Mouse (Mus musculus): ENCODE measurements at regions not wholly inside any gene's neighbourhood (a gene's known extent, or its start where the extent isn't known, plus 50 kb on each side); places are given as distances from the start of the nearest gene placed in this dataset.

GRCm38 (mm10) chr8:125367374-125367773, 202.2 kb downstream of the Sipa1l2 start:
- DNase-seq (ENCODE audit: extremely low spot score in 1 of 2, low spot score in 1 of 2): no peak

DNA sequence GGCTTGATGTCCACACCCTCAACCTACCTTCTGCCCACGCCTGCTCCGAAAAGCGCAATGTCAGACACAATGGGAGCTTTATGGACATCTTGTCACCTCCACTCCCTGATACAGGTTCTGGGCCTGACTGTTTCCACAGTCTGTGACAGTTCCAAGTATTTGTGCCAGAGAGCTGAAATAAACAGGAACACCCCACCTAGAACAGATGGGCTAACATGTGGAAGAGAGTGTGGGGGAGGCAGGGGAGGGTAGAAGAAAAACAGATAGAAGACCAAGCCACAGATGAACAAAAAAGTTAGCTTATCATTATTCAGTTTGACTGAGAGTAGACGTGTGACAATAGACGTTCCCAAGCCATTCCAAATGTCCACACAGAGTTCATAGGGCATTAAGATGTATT, 204.6 kb downstream of the Sipa1l2 start:
- peak in 1 of 2 experiments; percentile 50 for DNase-seq (ENCODE audit: extremely low spot score in 1 of 2, low spot score in 1 of 2)

GRCm38 (mm10) chr8:125359456-125359855, 210.2 kb downstream of the Sipa1l2 start:
- no peak for DNase-seq (ENCODE audit: extremely low spot score in 1 of 2, low spot score in 1 of 2)

DNA sequence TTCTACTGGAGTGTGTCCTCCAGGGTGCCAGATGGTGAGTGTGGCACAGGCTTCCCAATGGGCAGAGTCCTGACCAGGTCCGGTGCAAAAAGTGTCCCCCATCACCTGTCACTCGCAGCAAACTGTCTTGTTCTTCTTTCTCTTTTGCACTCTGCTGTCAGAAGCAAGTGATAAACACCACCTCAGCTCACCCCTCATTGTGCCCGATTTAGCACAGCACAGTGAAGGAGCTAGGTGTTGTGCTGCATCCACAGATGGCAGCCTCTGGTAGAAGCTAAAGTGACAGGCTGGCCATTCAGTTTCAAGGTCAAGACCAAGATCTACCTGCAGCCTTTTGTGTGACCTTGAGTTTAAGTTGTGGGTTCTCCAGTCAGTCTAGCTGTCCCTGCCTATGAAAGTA, 211.8 kb downstream of the Sipa1l2 start:
- DNase-seq (ENCODE audit: extremely low spot score in 1 of 2, low spot score in 1 of 2): no peak

- DNase-seq (ENCODE audit: extremely low spot score in 1 of 2, low spot score in 1 of 2): no peak
These were observed 214.5 kb downstream of the Sipa1l2 start for GRCm38 (mm10) chr8:125355059-125355509.

DNA sequence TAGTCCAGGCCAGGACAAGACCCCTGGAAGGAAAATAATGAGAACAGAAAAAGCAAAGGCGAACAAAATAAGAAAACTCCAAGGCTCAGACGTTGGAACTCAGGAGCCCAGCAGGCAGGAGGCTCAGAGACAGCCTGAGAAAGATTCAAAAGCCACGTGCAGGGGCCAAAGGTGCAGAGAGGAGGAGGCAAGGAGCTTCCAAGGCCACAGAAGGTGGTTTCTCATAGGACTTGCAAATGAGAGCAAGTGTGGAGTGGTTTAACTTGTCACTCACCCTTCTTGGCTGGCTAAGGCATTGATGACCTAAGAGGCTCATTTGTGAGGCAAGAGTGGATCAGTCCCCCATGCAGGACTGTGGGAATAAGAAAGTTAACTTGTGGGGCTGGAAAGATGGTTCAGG, 217.3 kb downstream of the Sipa1l2 start:
- no peak for DNase-seq (ENCODE audit: extremely low spot score in 1 of 2, low spot score in 1 of 2)

- no peak for DNase-seq (ENCODE audit: extremely low spot score in 1 of 2, low spot score in 1 of 2)
These were observed 218.0 kb downstream of the Sipa1l2 start for GRCm38 (mm10) chr8:125351486-125352032.

- DNase-seq (ENCODE audit: extremely low spot score in 1 of 2, low spot score in 1 of 2): no peak
These were observed 220.2 kb downstream of the Sipa1l2 start for GRCm38 (mm10) chr8:125349290-125350025.

GRCm38 (mm10) chr8:125346182-125346581, 223.4 kb downstream of the Sipa1l2 start:
- no peak for DNase-seq (ENCODE audit: extremely low spot score in 1 of 2, low spot score in 1 of 2)

DNA sequence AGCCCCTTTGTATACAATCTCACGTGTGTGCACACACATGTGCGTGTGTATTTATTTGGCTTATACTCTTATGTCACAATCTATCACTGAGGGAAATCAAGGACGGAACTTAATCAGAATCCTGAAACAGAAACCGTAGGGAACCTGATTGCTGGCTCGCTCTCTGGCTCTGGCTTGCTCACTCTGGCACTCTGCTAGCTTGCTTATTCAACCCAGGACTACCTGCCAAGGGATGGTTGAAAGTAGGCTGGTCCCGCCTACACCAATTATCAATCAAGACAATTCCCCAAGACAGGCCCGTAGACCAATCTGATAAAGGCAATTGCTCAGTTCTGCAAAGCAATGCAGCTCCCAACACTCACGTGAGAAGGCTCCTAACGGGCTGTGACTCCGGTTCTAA, 224.0 kb downstream of the Sipa1l2 start:
- no peak for DNase-seq (ENCODE audit: extremely low spot score in 1 of 2, low spot score in 1 of 2)

GRCm38 (mm10) chr8:125343867-125344266, 225.7 kb downstream of the Sipa1l2 start:
- no peak for DNase-seq (ENCODE audit: extremely low spot score in 1 of 2, low spot score in 1 of 2)

GRCm38 (mm10) chr8:125342521-125342920, 227.1 kb downstream of the Sipa1l2 start:
- DNase-seq (ENCODE audit: extremely low spot score in 1 of 2, low spot score in 1 of 2): no peak

DNA sequence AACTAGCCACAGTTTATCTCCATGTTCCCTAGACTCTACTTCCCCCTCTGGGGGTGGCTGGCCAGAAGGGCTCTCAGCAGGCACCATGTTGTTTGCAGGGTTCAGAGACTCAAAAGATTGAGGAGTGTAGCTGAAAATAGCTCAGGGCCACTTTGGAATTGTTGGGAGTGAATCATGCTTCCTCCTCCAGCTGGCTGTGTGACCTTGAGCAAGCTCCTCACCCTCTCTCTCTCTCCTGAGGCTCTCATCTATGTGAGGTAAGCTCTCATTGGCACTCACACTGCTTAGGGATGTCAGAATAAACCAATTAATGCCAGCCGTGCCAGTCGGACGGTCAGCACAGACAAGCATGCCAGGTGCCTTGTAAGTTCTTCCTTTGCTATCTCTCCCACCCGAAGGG, 228.0 kb downstream of the Sipa1l2 start:
- DNase-seq (ENCODE audit: extremely low spot score in 1 of 2, low spot score in 1 of 2): no peak

DNA sequence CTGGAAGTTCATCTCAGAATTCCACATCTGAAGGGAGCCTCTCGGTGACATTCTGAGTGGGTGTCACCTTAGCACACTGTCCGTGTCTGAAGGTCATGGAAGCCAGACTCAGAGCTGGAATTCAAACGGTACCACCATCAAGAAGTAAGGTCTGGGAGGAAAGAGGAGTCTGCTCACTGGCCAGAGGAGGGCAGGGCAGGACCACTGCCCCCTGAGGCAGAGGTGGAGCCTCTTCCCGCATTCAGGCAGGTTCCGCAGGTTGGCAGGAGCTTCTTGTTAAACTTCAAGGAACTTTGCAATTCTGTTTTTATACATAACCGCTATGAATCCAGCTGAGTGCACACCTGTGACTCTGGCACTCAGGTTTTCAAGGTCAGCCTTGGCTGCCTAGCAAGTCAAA, 231.4 kb downstream of the Sipa1l2 start:
- no peak for DNase-seq (ENCODE audit: extremely low spot score in 1 of 2, low spot score in 1 of 2)

- no peak for DNase-seq (ENCODE audit: extremely low spot score in 1 of 2, low spot score in 1 of 2)
These were observed 232.0 kb downstream of the Sipa1l2 start for GRCm38 (mm10) chr8:125337444-125338077.

- no peak for DNase-seq (ENCODE audit: extremely low spot score in 1 of 2, low spot score in 1 of 2)
These were observed 232.8 kb downstream of the Sipa1l2 start for GRCm38 (mm10) chr8:125336799-125337198.

DNA sequence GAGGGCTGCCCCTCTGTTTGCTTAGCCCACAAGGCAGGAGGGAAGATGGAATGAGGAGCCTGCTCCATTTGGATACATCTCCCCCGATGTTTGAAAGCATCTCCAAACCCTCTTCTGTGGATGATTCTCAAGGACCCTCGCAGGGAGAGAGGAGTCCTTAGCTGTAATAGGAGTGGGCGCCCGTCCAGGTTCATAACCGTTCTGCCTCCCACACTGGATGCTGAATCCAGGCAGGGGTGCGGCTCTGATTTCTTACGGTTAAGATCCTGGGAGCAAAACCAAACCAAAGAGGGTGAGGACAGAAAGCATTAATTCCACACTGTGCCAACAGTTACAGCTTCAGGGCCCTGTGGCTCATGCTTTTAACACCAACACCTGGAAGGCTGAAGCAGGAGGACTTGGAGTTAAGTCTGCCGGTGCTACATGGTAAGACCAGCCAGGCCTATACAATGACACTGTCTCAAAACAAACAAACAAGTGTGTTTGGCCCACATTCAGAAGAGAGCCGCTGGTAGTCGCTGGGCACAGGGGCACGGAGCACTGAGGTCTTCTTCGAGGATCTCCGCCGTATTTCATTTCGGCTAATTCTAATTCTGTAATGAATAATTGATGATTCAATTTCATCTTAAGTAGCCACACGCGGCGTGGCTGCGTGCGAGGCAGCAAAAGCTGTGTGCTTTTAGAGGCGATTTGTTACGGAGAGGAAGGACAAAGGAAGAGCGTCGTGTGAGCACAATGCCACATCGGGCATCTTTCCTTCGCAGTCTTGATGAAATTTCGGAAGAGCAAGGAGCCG, 233.8 kb downstream of the Sipa1l2 start:
- no peak for DNase-seq (ENCODE audit: extremely low spot score in 1 of 2, low spot score in 1 of 2)

DNA sequence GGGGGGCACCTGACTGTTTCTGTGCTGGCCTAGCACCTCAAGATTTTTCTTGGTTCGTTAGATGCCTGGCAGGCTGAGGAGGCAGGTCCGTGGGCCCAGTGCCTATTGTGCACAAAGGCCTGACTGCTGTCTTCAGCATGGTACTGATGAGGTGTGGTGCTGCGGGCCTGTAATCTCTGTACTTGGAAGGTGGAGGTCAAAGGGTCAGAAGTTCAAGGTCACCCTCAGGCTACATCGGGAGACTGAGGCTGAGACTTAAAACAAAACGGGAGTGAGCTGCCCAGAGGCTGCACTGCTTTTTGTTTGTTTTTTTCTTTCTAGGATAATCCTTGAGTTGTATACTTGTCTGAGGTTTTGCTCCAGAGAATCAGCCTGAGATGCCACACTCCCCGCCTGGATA, 234.4 kb downstream of the Sipa1l2 start:
- no peak for DNase-seq (ENCODE audit: extremely low spot score in 1 of 2, low spot score in 1 of 2)

- no peak for DNase-seq (ENCODE audit: extremely low spot score in 1 of 2, low spot score in 1 of 2)
These were observed 239.0 kb downstream of the Sipa1l2 start for GRCm38 (mm10) chr8:125330638-125331037.

- no peak for DNase-seq (ENCODE audit: extremely low spot score in 1 of 2, low spot score in 1 of 2)
These were observed 241.0 kb downstream of the Sipa1l2 start for GRCm38 (mm10) chr8:125328650-125329049.

Data from layer of hippocampus, postnatal 25 days (tissue).